Mouse (Mus musculus) fat pad, adult 2 months (tissue): ENCODE results near the gene Kank3.

ENCODE experiments used
- DNase-seq: peaks from one replicate; pipeline ENCODE4 v3.0.0-alpha.2; 2011; ENCODE audit warnings: low read depth, low spot score; ENCODE audit errors: extremely low read depth

The Kank3 gene

GRCm38 (mm10) chr17:33810334-33811141, at the start of gene Kank3:
TSS of gene Kank3 (plus strand) at chr17:33810519.
- peak; percentile 76 for DNase-seq

- DNase-seq, result no peak
Observed at GRCm38 (mm10) chr17:33766389-33766788, 43.9 kb upstream of the Kank3 start.

GRCm38 (mm10) chr17:33771617-33772016, 38.7 kb upstream of the Kank3 start:
- no peak for DNase-seq

- no peak for DNase-seq
Observed at GRCm38 (mm10) chr17:33773426-33773825, 36.9 kb upstream of the Kank3 start.

GRCm38 (mm10) chr17:33773871-33774572, 36.3 kb upstream of the Kank3 start:
- no peak for DNase-seq

- DNase-seq, result no peak
Observed at GRCm38 (mm10) chr17:33774573-33775155, 35.7 kb upstream of the Kank3 start.

- no peak for DNase-seq
Observed at GRCm38 (mm10) chr17:33775287-33775686, 35.0 kb upstream of the Kank3 start.

- peak; percentile 90 for DNase-seq
Observed at GRCm38 (mm10) chr17:33779271-33779966, 30.9 kb upstream of the Kank3 start.

GRCm38 (mm10) chr17:33779967-33780295, 30.4 kb upstream of the Kank3 start:
- DNase-seq, result no peak

- peak; percentile 72 for DNase-seq
Observed at GRCm38 (mm10) chr17:33780431-33780830, 29.9 kb upstream of the Kank3 start.

GRCm38 (mm10) chr17:33781124-33781977, 29.0 kb upstream of the Kank3 start, which contains the start of gene Angptl4:
TSS of gene Angptl4 (minus strand) at chr17:33781830.
- no peak for DNase-seq

- no peak for DNase-seq
Observed at GRCm38 (mm10) chr17:33782067-33782466, 28.3 kb upstream of the Kank3 start.

- peak; percentile 93 for DNase-seq
Observed at GRCm38 (mm10) chr17:33783408-33783807, 26.9 kb upstream of the Kank3 start.

- DNase-seq, result peak; percentile 71
Observed at GRCm38 (mm10) chr17:33784939-33785338, 25.4 kb upstream of the Kank3 start.

GRCm38 (mm10) chr17:33786375-33786774, 23.9 kb upstream of the Kank3 start:
- DNase-seq, result no peak

GRCm38 (mm10) chr17:33788732-33789131, 21.6 kb upstream of the Kank3 start:
- no peak for DNase-seq

GRCm38 (mm10) chr17:33798306-33798705, 12.0 kb upstream of the Kank3 start:
- DNase-seq, result no peak

GRCm38 (mm10) chr17:33799277-33799676, 11.0 kb upstream of the Kank3 start:
- no peak for DNase-seq

- DNase-seq, result no peak
Observed at GRCm38 (mm10) chr17:33802221-33802620, 8.1 kb upstream of the Kank3 start.

GRCm38 (mm10) chr17:33804205-33804604, 6.1 kb upstream of the Kank3 start:
- DNase-seq, result no peak
